Mouse (Mus musculus) common myeloid progenitor, adult 5-6 weeks (primary cell): ENCODE measurements around the gene Tmem156. TPM values are rescaled to one million over a fixed set of nuclear protein-coding genes. Genes with fewer than 3 reads are reported as not detected.
A peak's percentile ranks its signal among the peaks of the same experiment; 100 is the strongest.
"Not testable (repeated sequence)": the region's sequence is repeated elsewhere in the genome, so short reads cannot be mapped to it uniquely, and the experiment has no call there.

ENCODE experiments used
- ATAC-seq: replicated peaks from 2 replicates; pipeline ENCODE4 v1.8.0; 2016; ENCODE audit warnings: low read depth, mild to moderate bottlenecking, moderate TSS enrichment, inconsistent platforms; ENCODE audit not compliant: poor library complexity, severe bottlenecking
- total RNA-seq: library from RNA; stranded (forward); fragments of 200-1000, 187-1606 nt; gene quantifications from 2 replicates; pipeline ENCODE4 v1.2.3, GENCODE M21; 2017

Gene Tmem156
- 9.6 and 13.0 TPM in 2 replicates for total RNA-seq

GRCm38 (mm10) chr5:65091921-65092320 lies at the start of gene Tmem156:
Gene Tmem156 (minus strand): TSS chr5:65092132.
- peak; percentile 33 for ATAC-seq

GRCm38 (mm10) chr5:65141242-65141641 lies 49.3 kb upstream of the Tmem156 start:
- no peak for ATAC-seq

GRCm38 (mm10) chr5:65137073-65137472 lies 45.1 kb upstream of the Tmem156 start:
- ATAC-seq: no peak

- peak; percentile 60 for ATAC-seq
Measured at GRCm38 (mm10) chr5:65136159-65136558, 44.2 kb upstream of the Tmem156 start.

GRCm38 (mm10) chr5:65131211-65131879 lies 39.4 kb upstream of the Tmem156 start:
- ATAC-seq: no peak

GRCm38 (mm10) chr5:65130528-65131210 lies 38.7 kb upstream of the Tmem156 start:
- ATAC-seq: no peak

- no peak for ATAC-seq
Measured at GRCm38 (mm10) chr5:65128481-65128880, 36.5 kb upstream of the Tmem156 start.

GRCm38 (mm10) chr5:65126137-65126536 lies 34.2 kb upstream of the Tmem156 start:
- ATAC-seq: no peak

GRCm38 (mm10) chr5:65122616-65123015 lies 30.7 kb upstream of the Tmem156 start:
- ATAC-seq: no peak

- peak; percentile 98 for ATAC-seq
Measured at GRCm38 (mm10) chr5:65119918-65120317, 28.0 kb upstream of the Tmem156 start.

GRCm38 (mm10) chr5:65119495-65119894 lies 27.6 kb upstream of the Tmem156 start:
- ATAC-seq: no peak

GRCm38 (mm10) chr5:65116789-65117188 lies 24.9 kb upstream of the Tmem156 start:
- no peak for ATAC-seq

- ATAC-seq: 0 out of 2 replicates have a peak, but pooled peaks have one; percentile 36
Measured at GRCm38 (mm10) chr5:65113323-65113722, 21.4 kb upstream of the Tmem156 start.

GRCm38 (mm10) chr5:65112225-65112624 lies 20.3 kb upstream of the Tmem156 start:
- ATAC-seq: not testable (repeated sequence)

GRCm38 (mm10) chr5:65107773-65108432 lies 16.0 kb upstream of the Tmem156 start:
- ATAC-seq: peak; percentile 56

- ATAC-seq: peak; percentile 65
Measured at GRCm38 (mm10) chr5:65106876-65107772, 15.2 kb upstream of the Tmem156 start, which contains the start of gene Klhl5. Gene Klhl5 (plus strand): TSS chr5:65107539.

- ATAC-seq: peak; percentile 45
Measured at GRCm38 (mm10) chr5:65102641-65103042, 10.7 kb upstream of the Tmem156 start.

GRCm38 (mm10) chr5:65102026-65102640 lies 10.2 kb upstream of the Tmem156 start:
- ATAC-seq: peak; percentile 17; the same call in 1 of the 2 replicates

GRCm38 (mm10) chr5:65101621-65102020 lies 9.7 kb upstream of the Tmem156 start:
- ATAC-seq: peak; percentile 52
